Mouse (Mus musculus) layer of hippocampus, postnatal 10 days (tissue): ENCODE results near the gene Pdlim5. TPM values are rescaled to one million over a fixed set of nuclear protein-coding genes. Genes with fewer than 3 reads are reported as not detected.
A peak's percentile ranks its signal among the peaks of the same experiment; 100 is the strongest.
"Not testable (repeated sequence)": the region's sequence is repeated elsewhere in the genome, so short reads cannot be mapped to it uniquely, and the experiment has no call there.

Experiments used
- DNase-seq, 2 experiments: peaks; one replicate each; pipeline ENCODE4 v3.0.0; 2021; ENCODE audit warnings: low spot score in 2 of 2
- long read RNA-seq: library from polyadenylated mRNA; stranded (forward); transcript quantifications from one replicate; pipeline ENCODE4 v2.0.0, GENCODE M21; 2023
- total RNA-seq, 2 experiments: library from RNA; stranded (reverse); gene quantifications; 2 replicates each; pipeline ENCODE4 v1.2.3; 2021

Gene Pdlim5
- 10 to 100 TPM; 26.3 to 27.6 TPM for total RNA-seq
- long read RNA-seq, full-length matches to known transcripts: 1 of 9 reads
- long read RNA-seq, partial matches to known transcripts: 2 of 9 reads
- long read RNA-seq, other reads (novel, unspliced or antisense): 6 of 9 reads

GRCm38 (mm10) chr3:142395520-142396193 is at the start of gene Pdlim5:
Pdlim5 (minus strand) TSS chr3:142395696.
- peak; percentile 90 to 94 for DNase-seq

- no peak for DNase-seq
These were observed 48.2 kb upstream of the Pdlim5 start for GRCm38 (mm10) chr3:142443710-142444043.

GRCm38 (mm10) chr3:142443006-142443709 is 47.7 kb upstream of the Pdlim5 start:
- DNase-seq: peak; percentile 88 to 91

GRCm38 (mm10) chr3:142442161-142442560 is 46.7 kb upstream of the Pdlim5 start:
- DNase-seq: no peak

GRCm38 (mm10) chr3:142441142-142441541 is 45.6 kb upstream of the Pdlim5 start:
- DNase-seq: no peak

- DNase-seq: no peak
These were observed 44.7 kb upstream of the Pdlim5 start for GRCm38 (mm10) chr3:142440191-142440590.

- DNase-seq: no peak
These were observed 44.1 kb upstream of the Pdlim5 start for GRCm38 (mm10) chr3:142439591-142440093.

- not testable (repeated sequence) for DNase-seq
These were observed 43.1 kb upstream of the Pdlim5 start for GRCm38 (mm10) chr3:142438630-142439029.

GRCm38 (mm10) chr3:142436824-142437223 is 41.3 kb upstream of the Pdlim5 start:
- DNase-seq: no peak

- DNase-seq: no peak
These were observed 40.7 kb upstream of the Pdlim5 start for GRCm38 (mm10) chr3:142436212-142436611.

GRCm38 (mm10) chr3:142434786-142435168 is 39.3 kb upstream of the Pdlim5 start:
- DNase-seq: no peak

- DNase-seq: no peak
These were observed 38.8 kb upstream of the Pdlim5 start for GRCm38 (mm10) chr3:142434127-142434785.

- DNase-seq: no peak
These were observed 36.0 kb upstream of the Pdlim5 start for GRCm38 (mm10) chr3:142431481-142431880.

GRCm38 (mm10) chr3:142430048-142430447 is 34.6 kb upstream of the Pdlim5 start:
- no peak for DNase-seq

GRCm38 (mm10) chr3:142426806-142427205 is 31.3 kb upstream of the Pdlim5 start:
- no peak for DNase-seq

GRCm38 (mm10) chr3:142424134-142424533 is 28.6 kb upstream of the Pdlim5 start:
- DNase-seq: no peak

- DNase-seq: no peak
These were observed 28.0 kb upstream of the Pdlim5 start for GRCm38 (mm10) chr3:142423501-142423917.

GRCm38 (mm10) chr3:142422229-142422628 is 26.7 kb upstream of the Pdlim5 start:
- DNase-seq: no peak

GRCm38 (mm10) chr3:142421470-142421869 is 26.0 kb upstream of the Pdlim5 start:
- no peak for DNase-seq

- no peak for DNase-seq
These were observed 22.5 kb upstream of the Pdlim5 start for GRCm38 (mm10) chr3:142417996-142418395.

GRCm38 (mm10) chr3:142413345-142413885 is 17.9 kb upstream of the Pdlim5 start:
- DNase-seq: no peak

GRCm38 (mm10) chr3:142410930-142411329 is 15.4 kb upstream of the Pdlim5 start:
- no peak for DNase-seq
